Mouse (Mus musculus): ENCODE measurements at regions not wholly inside any gene's neighbourhood (a gene's known extent, or its start where the extent isn't known, plus 50 kb on each side); places are given as distances from the start of the nearest gene placed in this dataset.

GRCm38 (mm10) chr15:72101730-72102129, 1732.6 kb upstream of the Gm6569 start:
- DNase-seq (ENCODE audit: extremely low spot score) = no peak

GRCm38 (mm10) chr15:72105830-72106413, 1728.4 kb upstream of the Gm6569 start:
- no peak for DNase-seq (ENCODE audit: extremely low spot score)

- DNase-seq (ENCODE audit: extremely low spot score) = no peak
Measured at GRCm38 (mm10) chr15:72110520-72110919, 1723.8 kb upstream of the Gm6569 start.

- no peak for DNase-seq (ENCODE audit: extremely low spot score)
Measured at GRCm38 (mm10) chr15:72116772-72117171, 1717.6 kb upstream of the Gm6569 start.

GRCm38 (mm10) chr15:72134226-72134625, 1700.1 kb upstream of the Gm6569 start:
- no peak for DNase-seq (ENCODE audit: extremely low spot score)

- no peak for DNase-seq (ENCODE audit: extremely low spot score)
Measured at GRCm38 (mm10) chr15:72135992-72136617, 1698.3 kb upstream of the Gm6569 start.

GRCm38 (mm10) chr15:72140122-72140521, 1694.2 kb upstream of the Gm6569 start:
- DNase-seq (ENCODE audit: extremely low spot score) = no peak

- DNase-seq (ENCODE audit: extremely low spot score) = no peak
Measured at GRCm38 (mm10) chr15:72150581-72150980, 1683.8 kb upstream of the Gm6569 start.

- no peak for DNase-seq (ENCODE audit: extremely low spot score)
Measured at GRCm38 (mm10) chr15:72158505-72158904, 1675.9 kb upstream of the Gm6569 start.

- DNase-seq (ENCODE audit: extremely low spot score) = peak; percentile 6
Measured at GRCm38 (mm10) chr15:72200861-72201260, 1633.5 kb upstream of the Gm6569 start.

GRCm38 (mm10) chr15:72201791-72202190, 1632.6 kb upstream of the Gm6569 start:
- DNase-seq (ENCODE audit: extremely low spot score) = no peak

GRCm38 (mm10) chr15:72205240-72205799, 1629.0 kb upstream of the Gm6569 start:
- no peak for DNase-seq (ENCODE audit: extremely low spot score)

- DNase-seq (ENCODE audit: extremely low spot score) = peak; percentile 66
Measured at GRCm38 (mm10) chr15:72205950-72206349, 1628.4 kb upstream of the Gm6569 start.

GRCm38 (mm10) chr15:72207589-72207988, 1626.8 kb upstream of the Gm6569 start:
- no peak for DNase-seq (ENCODE audit: extremely low spot score)

- DNase-seq (ENCODE audit: extremely low spot score) = no peak
Measured at GRCm38 (mm10) chr15:72208076-72208475, 1626.3 kb upstream of the Gm6569 start.

GRCm38 (mm10) chr15:72208973-72209372, 1625.4 kb upstream of the Gm6569 start:
- DNase-seq (ENCODE audit: extremely low spot score) = no peak

- no peak for DNase-seq (ENCODE audit: extremely low spot score)
Measured at GRCm38 (mm10) chr15:72217731-72218130, 1616.6 kb upstream of the Gm6569 start.

- DNase-seq (ENCODE audit: extremely low spot score) = no peak
Measured at GRCm38 (mm10) chr15:72219985-72220384, 1614.4 kb upstream of the Gm6569 start.

GRCm38 (mm10) chr15:72220786-72221185, 1613.6 kb upstream of the Gm6569 start:
- no peak for DNase-seq (ENCODE audit: extremely low spot score)

GRCm38 (mm10) chr15:72232355-72232754, 1602.0 kb upstream of the Gm6569 start:
- no peak for DNase-seq (ENCODE audit: extremely low spot score)

- DNase-seq (ENCODE audit: extremely low spot score) = no peak
Measured at GRCm38 (mm10) chr15:72264619-72265018, 1569.7 kb upstream of the Gm6569 start.

GRCm38 (mm10) chr15:72283846-72284245, 1550.5 kb upstream of the Gm6569 start:
- DNase-seq (ENCODE audit: extremely low spot score) = no peak

- DNase-seq (ENCODE audit: extremely low spot score) = no peak
Measured at GRCm38 (mm10) chr15:72296648-72297047, 1537.7 kb upstream of the Gm6569 start.

All from embryo, embryonic 9.5 days (tissue).